Mouse (Mus musculus) adrenal gland, adult 18-20 months (tissue): ENCODE measurements around the gene Dnajc5. TPM values are rescaled to one million over a fixed set of nuclear protein-coding genes. Genes with fewer than 3 reads are reported as not detected.

Source experiments
- DNase-seq, 2 experiments: peaks; one replicate each; pipeline ENCODE4 v3.0.0; 2021 to 2022; ENCODE audit warnings: low spot score in 2 of 2
- total RNA-seq, 2 experiments: library from RNA; stranded (reverse); gene quantifications; 1 replicate in 1 of 2; 2 replicates in 1 of 2; pipeline ENCODE4 v1.2.3; 2021

The Dnajc5 gene
- total RNA-seq, 2 experiments from 2014 or later = 97.2 to 97.4 TPM

DNA sequence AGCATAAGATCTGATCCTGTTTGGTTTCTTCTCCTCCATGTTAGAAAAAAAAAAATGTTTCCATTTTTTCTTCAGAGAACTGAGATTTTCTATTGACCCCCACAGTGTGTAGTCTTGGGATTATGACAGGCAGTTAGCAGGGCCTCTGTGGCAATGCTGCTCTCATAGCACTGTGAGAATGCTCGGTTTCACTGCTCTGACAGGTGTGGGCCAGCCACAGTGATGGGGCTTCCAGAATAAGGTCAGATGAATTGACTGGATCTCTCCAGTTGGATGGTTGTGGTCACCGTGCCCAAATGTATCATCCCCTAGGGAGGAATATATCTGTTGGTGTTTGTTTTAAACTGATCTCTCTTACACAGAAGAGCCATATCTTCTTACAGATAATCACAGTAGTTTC is 11.1 kb upstream of the Dnajc5 start:
- no peak for DNase-seq

DNA sequence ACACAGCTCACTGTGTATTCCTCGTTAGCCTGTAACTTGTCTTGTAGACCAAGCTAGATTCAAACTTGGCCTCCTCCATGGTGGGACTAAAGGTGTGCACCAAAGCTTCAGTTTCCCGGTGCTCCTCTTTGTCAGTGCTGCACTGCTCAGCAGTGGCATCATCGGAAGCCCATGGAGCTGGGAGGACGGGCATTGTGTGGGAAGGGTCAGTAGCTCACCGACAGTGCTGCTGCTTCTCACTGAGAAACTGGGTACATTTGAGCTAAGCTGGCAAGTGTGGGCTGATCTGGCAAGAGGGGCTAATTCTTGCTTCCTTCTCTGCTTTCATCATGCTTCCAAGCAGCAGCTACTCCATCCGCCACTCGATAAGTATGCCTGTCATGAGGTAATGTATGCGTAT is 9.1 kb upstream of the Dnajc5 start:
- no peak for DNase-seq

DNA sequence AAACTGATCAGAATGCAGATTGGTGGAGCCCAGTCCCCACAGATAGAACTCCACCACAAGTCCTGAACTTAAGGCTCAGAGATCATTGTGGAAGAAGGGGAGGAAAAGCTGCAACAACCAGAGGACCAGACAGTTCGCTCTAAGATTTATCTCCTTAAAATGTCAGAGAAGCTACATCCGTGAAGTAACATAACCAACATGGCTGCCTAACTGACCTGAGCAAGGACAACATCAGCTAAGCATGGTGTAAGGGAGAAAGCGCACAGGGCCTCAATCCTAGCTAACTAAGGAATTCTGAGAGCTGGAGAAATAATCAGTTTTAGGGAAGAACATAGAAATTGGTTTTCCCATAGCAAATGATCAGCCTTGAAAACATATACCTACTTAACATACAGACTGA is 1.1 kb upstream of the Dnajc5 start:
- DNase-seq = no peak

DNA sequence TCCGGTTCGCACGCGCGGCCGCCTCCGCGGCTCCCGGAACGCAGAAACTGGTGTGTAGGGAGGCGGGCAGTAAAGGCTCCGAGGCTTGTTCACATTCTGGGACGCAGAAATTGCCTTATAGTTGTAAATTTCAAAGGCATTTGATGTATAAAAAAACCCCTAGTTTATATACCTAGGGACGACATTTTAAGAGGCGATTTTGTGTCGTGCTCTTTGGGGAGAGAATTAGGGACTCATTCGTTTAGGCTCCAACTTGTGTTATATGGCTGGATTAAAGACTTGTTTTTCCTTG is 597 bp downstream of the Dnajc5 start:
- DNase-seq = no peak

DNA sequence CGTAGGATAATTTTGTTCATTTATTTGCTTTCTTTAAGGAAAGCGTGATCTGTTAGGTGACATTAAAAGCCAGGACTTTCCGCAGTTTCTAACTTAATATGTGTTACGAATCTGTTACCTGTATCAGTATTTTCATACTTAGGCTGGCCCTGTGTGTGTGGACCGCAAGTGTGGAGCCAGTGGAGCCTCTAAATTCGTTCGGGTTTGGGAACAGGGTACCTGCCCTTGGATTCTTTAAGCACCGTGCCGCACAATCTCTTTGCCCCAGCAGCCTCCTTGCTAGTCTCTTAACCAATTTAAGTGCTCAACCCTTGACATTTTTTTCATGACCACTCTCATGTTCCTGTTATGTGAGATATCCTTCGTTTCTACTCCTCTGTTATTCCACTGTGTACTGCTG is 1.2 kb downstream of the Dnajc5 start:
- no peak for DNase-seq

DNA sequence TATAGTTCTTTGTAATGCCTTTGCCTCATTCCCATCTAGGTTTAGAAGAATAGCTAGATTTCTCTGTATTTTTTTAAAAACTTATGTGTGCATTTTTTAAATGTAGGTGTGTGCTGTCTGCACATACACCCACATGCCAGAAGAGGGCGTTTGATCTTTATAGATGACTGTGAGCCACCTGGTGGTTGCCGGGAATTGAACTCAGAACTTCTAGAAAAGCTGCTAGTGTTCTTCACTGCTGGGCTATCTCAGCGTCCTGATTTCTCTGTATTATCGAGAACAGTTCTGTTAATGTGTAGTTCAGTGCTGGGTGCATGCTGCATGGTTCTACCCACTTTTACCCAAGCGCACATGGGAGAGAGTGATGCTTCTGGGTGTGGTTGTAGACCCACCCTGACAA is 2.5 kb downstream of the Dnajc5 start:
- DNase-seq = no peak

DNA sequence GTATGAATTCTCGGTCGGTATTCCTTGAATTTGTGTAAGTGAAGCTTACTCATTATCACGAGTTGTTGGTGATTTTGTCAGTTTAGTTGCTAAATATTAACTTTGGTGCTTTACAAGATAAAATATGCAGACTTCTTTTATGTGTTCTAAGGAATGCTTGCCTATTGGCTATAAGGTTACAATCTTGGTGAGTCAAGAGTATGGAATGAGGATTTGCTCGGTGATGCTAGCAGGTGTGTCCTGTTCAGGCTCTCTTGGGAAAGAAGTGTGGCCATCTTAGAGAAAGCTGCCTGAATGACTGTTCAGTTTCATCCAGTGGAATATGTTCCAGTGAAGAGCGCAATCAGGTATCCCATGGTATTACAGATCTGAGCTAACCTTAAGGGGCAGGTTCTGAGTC is 5.2 kb downstream of the Dnajc5 start:
- no peak for DNase-seq

DNA sequence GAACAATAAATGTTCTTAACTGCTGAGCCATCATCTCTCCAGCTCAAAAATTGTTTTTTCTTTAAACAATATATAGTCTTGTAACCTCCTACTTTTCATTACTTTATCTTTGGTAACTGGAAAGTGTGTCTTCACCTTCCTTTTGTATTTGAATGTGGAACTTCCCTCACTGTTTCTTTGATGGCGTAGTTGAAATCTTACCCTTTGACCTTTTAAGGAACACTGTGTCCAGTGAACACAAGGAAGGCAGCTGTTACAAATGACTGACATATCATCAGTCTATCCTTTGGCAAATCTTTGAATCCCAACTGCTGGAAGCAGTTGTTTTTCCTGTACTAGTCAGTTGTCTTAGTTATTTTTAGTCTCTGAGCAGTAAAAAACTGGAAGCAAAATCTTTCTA is 8.8 kb downstream of the Dnajc5 start:
- DNase-seq = no peak

DNA sequence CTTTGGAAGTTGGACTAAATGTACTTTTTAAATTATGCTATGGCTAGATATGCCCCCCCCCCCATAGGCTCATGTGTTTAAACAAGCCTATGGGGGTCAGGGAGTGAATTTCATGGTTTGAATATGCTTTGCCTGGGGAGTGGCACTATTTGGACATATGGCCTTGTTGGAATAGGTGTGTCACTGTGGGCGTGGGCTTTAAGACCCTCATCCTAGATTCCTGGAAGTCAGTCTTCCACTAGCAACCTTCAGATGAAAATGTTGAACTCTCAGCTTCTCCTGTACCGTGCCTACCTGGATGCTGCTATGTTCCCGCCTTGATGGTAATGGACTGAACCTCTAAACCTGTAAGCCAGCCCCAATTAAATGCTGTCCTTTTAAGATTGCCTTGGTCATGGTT is 12.3 kb downstream of the Dnajc5 start:
- no peak for DNase-seq

DNA sequence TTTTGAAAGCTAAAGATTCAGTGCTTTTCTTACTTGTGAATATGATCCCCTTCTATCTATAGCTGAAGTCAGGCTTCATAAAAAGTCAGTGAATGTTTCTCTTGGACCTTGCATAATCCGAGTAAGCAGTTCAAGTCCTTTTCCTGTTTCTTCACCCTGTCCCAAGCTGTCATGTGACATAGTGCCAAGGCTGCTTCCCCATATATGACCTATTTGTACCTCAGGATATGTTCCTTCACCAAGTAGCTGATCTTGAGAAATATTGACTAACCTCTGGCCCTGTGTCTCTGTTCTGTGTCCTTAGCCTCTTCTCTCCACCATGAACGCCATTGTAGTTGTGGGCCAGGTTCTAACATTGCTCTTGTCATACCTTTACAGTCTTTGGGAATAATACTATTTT is 16.1 kb downstream of the Dnajc5 start:
- no peak for DNase-seq

DNA sequence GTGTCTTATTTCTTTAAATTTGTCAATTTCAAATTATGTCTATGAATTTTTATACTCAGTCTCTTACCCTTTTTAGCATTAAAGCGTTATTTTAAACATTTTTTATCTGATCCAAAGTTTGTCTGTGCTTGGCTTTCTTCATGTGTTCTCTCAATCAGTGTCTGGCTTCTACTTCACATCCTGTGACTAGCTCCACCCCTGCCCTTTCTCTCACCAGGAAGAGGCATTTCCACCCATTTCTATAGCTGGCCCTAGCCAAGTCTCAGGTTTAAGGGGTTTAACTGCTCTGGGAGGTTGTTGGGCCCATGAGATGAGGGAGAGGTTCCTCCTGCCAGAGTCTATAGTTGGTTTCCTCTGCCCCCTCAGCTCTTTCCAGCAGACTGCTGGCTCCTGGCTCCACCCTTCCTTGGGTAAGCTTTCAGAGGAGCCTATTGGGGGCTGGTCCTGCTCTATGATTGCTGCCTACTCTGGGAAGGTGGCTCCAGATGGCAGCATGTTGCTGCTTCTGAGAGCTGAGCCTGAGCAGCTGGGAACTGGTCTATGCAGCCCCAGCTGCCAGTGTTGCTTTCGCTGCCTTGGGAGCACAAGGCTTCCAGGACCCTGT is 17.3 kb downstream of the Dnajc5 start:
- no peak for DNase-seq

DNA sequence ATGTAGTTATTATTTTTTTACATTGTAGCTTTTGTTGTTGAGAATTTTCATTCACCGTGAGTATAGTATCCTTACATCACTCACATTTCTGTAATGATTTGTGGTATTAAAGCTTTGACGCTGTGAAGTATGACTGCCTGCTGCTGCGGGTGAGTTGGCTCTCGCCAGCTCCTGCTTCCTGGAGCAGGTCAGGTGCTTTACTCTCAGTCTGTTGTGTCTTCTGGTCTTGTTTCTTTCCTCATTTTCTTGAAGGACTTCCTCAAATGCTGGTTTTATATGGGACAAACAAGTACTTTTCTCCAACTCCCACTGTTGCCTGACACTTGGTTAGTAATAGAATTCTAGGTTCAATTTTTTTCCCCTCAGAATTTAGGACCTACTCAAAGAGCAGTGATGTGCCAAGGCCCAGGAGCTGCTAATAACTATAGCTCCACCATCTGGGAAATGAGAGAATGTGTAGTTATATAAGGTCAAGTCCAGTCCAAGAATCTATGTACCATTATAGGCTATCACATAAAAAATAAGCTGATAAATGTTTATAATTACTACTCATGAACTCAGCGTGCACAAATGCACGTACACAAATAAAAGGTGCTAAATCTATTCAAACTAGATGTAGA is 21.6 kb downstream of the Dnajc5 start:
- no peak for DNase-seq

DNA sequence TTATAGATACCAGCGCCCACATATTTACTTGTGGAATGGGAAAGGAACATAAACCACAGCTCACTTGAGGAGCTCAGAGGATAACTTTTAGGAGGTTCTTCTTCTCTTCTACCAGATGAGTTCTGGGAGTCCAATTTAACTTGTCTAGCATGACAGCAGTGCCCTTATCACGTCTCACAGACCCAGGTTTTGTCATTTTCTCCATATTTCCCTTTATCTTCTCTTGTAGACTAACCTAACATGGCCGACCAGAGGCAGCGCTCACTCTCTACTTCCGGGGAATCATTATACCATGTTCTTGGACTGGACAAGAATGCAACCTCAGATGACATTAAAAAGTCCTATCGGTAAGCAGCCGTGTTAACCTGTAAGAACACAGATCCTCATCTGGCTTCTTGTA is 25.9 kb downstream of the Dnajc5 start:
- no peak for DNase-seq

DNA sequence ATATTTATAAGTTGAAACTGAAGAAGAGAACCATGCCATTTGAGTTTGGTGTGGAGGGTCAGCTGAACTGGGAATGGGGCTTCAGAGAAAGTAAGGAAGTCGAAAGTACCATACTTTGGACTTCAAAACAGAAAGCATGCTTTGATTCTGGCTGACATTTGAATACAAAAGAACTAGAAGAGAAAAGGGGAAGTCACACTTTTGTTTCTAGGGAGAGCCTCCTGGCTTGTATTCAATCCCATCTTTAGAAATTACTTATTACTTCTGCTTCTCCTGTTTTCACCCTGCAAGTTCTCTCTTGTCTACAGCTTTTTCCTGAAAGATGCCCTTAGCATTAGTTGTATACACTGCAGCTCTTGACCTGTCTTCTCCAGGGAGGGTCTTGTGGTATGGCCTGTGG is 27.9 kb downstream of the Dnajc5 start:
- no peak for DNase-seq

DNA sequence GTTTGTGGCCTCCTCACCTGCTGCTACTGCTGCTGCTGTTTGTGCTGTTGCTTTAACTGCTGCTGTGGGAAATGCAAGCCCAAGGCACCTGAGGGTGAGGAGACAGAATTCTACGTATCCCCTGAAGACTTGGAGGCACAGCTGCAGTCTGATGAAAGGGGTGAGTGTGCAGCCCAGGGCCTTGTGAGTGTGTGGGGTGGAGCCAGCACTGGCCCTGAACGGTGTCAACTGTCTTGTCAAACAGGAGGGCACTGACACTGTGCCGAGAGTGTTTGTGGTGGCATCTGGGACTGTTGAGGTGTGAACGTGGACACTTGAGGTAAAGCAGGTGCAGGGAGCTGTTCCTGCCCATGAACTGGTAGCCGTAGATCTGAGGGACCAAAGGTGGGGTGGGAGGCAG is 28.4 kb downstream of the Dnajc5 start:
- DNase-seq = no peak

DNA sequence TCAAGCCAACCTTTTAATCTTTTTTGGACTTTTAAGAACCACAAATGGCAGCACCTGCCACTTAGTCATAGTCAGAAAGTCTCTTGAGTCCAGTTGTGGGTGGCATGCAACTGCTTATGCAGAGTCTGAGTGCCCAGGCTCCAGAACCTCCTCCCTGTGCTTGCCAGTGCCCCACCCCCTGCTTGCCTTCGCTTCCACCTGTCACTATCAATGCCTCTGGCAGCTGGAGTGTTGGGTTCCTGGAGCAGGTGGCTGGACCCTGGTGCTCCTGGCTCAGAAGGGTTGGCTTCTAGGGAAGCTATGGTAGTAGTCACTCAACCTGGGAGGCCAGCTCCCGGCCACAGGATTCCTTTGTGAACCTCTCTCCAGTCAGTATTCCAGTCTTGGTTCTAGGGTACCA is 29.9 kb downstream of the Dnajc5 start:
- no peak for DNase-seq

DNA sequence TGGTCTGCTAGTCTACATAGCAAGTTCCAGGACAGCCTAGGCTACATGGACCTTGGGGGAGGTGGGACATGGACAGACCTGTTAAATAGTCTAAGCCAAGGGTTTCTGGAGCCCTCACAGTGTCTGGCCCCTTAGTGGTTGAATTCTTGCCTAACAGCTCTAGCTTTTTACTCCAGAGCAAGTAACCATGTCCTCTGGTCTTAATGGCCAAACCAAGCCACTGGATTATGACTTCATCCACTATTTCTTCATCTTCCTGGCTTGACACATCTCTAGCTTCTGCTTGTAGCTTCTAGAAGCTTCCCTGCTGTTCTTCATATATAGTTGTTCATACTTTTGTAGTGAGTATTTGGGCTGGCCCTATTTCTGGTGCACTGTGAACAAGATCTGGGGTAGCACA is 33.5 kb downstream of the Dnajc5 start:
- no peak for DNase-seq

DNA sequence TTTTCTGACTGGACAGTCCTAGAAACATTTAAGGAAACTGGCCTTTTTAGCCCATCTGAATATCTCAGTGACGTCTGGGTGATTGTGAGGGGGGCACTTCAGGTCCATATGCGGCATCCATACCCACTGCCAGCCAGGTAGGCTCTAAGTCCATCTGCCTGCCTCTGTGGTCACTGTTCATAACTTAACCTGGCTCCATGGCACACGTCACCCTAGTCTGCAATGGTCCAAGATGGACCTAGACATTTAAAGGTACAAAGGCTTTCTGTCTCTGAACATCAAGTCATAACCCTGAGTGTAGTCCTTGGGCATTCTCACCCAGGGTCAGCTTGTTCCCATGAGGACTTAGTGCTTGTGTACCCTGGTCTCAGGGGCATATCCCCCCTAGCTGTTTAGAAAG is 47.1 kb downstream of the Dnajc5 start:
- DNase-seq = no peak

DNA sequence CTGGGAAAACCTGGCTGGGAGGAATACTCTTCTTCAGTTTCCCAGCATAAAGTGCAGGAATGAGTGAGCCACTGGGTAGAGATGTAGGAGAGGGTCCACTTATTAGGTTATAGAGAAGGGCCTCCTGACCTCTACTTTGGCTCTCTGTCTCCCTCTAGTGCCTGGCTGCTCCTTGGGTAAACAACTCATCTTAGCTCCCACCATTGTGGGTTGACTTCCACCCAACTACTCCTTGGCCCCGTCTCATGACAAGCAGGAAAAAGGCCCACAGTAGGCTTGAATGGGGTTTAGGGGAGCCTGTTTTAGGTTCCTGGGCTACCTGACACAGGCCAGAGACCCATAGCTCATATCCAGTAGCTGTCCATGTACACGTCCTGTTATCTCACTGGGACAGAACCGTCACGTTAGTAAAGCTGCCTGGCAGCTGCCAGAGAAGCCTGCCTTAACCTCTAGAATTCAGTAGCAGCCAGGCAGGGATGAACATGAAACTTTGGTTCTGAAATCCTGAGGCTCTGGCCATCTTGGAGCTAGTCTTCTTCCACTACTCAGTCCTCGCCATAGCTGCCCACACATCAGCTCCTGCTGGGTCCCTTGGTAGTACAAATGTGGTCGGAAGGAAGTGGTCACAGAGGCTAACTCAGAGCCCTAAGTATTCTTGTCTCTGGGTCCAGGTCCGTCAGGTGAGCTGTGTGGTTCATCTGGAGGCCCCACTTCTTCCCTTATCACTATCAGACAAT is 48.2 kb downstream of the Dnajc5 start:
- peak in 1 of 2 experiments; percentile 44 for DNase-seq

DNA sequence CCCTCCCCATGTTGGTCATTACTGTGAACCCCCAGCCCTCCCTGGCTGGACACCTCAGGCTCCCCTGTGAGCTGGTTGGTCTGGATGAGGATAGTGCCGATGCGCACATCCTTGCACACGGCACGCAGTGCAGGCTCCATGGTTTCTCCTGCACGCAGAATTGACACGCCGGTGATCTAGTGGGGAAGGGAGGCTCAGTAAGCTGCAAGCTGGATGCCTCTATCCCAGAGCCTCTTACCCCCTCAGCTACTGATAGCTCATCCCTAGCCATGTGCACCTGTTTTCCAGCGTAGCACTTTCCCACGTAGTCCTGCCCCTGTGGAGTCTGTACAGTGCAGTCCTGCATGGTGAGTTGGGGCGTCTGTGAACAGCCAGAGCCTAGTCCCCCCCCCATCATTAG is 49.6 kb downstream of the Dnajc5 start:
- no peak for DNase-seq

DNA sequence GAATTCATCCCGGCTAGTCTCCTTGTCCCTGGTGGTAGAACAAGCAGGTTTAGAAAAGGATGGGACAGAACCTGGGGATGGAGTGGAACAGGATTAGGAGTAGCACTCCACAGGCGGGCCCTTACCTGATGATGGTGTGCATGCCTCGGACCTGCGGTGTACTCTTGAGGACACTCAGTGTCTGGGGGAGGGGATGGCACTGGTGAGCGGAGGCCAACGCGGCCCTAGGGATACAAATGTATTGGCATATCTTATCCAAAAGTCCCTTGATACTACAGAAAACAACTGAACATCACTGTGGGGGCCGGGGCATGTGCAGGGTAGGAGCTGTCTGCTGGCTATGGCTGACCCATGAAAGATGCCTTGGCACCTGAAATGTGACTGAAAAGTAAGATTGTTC is 50.1 kb downstream of the Dnajc5 start:
- DNase-seq = no peak

DNA sequence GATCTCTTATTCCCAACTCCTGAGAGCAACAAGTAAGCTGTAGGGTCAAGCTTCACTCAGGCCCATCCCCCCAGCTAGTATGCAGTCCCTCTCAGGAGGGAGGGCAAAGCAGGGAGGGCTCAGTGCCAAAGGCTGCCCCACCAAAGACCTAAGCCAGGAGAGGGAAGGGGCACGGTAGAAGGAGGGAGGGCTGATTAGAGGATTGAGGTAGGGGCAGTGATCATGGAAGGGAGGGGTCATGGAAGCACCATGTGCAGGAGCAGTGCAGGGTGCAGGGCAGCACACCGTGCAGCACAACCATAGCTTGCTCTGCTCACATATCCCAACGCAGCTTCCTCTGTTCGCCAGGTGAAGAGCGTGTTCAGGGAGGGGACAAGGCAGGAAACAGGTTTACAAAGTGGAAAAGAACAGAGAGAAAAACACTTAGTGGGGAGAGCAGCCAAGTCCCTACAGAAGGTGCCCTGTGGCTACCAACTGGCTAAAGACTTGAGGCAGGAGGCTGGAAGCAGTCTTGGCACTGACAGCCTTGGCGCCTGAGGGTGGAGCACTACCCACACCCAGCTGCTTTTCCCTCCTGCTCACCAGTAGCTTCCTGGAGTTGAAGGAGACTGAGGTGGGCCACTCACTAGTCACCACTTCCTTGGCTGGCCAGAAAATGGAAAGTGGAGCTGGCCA is 50.8 kb downstream of the Dnajc5 start:
- peak in 1 of 2 experiments; percentile 10 for DNase-seq
